Mouse (Mus musculus): ENCODE results near the gene Gda.

DNA sequence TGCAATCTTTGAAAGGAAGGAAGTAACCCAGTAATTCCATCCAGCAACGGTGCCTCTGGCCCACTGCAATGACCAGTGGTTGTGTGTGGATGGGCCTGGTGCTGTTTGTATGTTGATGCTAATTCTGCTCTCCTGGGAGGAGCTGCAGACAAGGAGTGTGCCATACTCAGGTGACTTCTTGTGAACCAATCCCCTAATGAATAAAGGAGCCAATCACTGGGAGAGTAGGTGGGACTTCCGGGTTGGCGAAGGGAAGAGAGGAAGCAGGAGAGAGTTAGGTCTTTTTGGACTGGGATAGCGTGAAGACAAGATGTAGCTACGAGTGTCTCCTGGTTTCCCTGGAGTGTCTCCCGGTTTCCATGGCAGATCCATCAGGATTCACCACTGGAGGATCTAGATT lies 126.6 kb downstream of the Gda start:
- TF ChIP-seq USF1 (IDR thresholded peaks at IDR 0.05; ENCODE audit: low read depth) (no peak), TCF3 (IDR thresholded peaks at IDR 0.05; ENCODE audit: insufficient read length, low read depth) (no peak), CEBPB (IDR thresholded peaks at IDR 0.05; ENCODE audit: insufficient read depth, poor library complexity, severe bottlenecking) (no peak), POLR2A (IDR thresholded peaks at IDR 0.05; ENCODE audit: insufficient read length, low read depth) (no peak), MYOD1 (IDR thresholded peaks at IDR 0.05; ENCODE audit: control insufficient read depth in 1 of 3, insufficient read length in 2 of 3, low read depth in 2 of 3) (no peak), MYOG (IDR thresholded peaks at IDR 0.05; ENCODE audit: control insufficient read depth in 1 of 3, insufficient read depth in 1 of 3, insufficient read length in 2 of 3, low read depth in 2 of 3) (no peak), TCF12 (IDR thresholded peaks at IDR 0.05; ENCODE audit: insufficient read depth, poor library complexity, severe bottlenecking) (no peak), POLR2AphosphoS2 (IDR thresholded peaks at IDR 0.05; ENCODE audit: insufficient read length, low read depth) (no peak), MAX (IDR thresholded peaks at IDR 0.05; ENCODE audit: low read depth) (no peak), E2F4 (IDR thresholded peaks at IDR 0.05; ENCODE audit: insufficient read depth) (no peak), SRF (IDR thresholded peaks at IDR 0.05; ENCODE audit: control insufficient read depth, insufficient read length, low read depth) (no peak), REST (IDR thresholded peaks at IDR 0.05; ENCODE audit: insufficient read depth, insufficient read length) (no peak)
